Mouse (Mus musculus) erythroblast, embryonic 14.5 days (primary cell): ENCODE measurements around the gene Mcts2. TPM values are rescaled to one million over a fixed set of nuclear protein-coding genes. Genes with fewer than 3 reads are reported as not detected.

Source experiments
- H3K27me3 ChIP-seq: 2 replicates; pipeline ENCODE4 v1.6.1; 2012; ENCODE audit warnings: inconsistent platforms; ENCODE audit not compliant: control insufficient read depth
- H3K36me3 ChIP-seq: 2 replicates; pipeline ENCODE4 v1.6.1; 2012; ENCODE audit warnings: mild to moderate bottlenecking, inconsistent platforms; ENCODE audit not compliant: control insufficient read depth
- H3K4me1 ChIP-seq: 2 replicates; pipeline ENCODE4 v1.6.1; 2012; ENCODE audit warnings: inconsistent platforms; ENCODE audit not compliant: control insufficient read depth
- H3K4me3 ChIP-seq: replicated peaks from 2 replicates; pipeline ENCODE3; 2012; ENCODE audit warnings: moderate library complexity, mild to moderate bottlenecking, inconsistent platforms
- H3K9me3 ChIP-seq: 2 replicates; pipeline ENCODE4 v1.6.1; 2012; ENCODE audit warnings: low read length, inconsistent platforms, mixed read lengths; ENCODE audit not compliant: control insufficient read depth
- GATA1 ChIP-seq: IDR thresholded peaks from 2 replicates; pipeline ENCODE4 v1.6.1; 2012; ENCODE audit warnings: low read length, inconsistent platforms, mixed read lengths
- TAL1 ChIP-seq: IDR thresholded peaks from 3 replicates; pipeline ENCODE4 v1.6.1; 2012; ENCODE audit warnings: low read length, inconsistent platforms, mixed read lengths
- polyA plus RNA-seq: library from polyadenylated mRNA; stranded (reverse); fragments of >175 nt; gene quantifications from 2 replicates; pipeline ENCODE4 v1.2.3, GENCODE M21; 2012

The Mcts2 gene
- polyA plus RNA-seq, 1 experiment = 0.30 TPM

DNA sequence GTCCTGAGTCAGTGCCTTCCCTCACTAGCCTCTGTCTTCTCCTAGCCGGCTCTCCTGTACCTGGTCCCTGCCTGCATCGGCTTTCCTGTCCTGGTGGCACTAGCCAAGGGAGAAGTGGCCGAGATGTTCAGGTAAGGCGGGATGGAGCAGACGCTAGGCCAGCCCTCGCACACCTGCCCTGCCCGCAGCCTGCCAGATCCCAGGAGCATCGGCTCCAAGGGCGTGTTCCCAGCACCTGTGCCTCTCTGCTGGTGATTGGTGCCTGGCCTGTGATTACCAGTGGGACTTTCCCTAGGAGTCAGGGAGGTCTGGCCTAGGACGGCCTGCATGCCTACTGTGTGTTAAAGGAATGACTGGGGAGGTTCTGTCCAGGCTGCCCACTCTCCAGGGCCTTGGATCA lies 13.3 kb downstream of the Mcts2 start:
- no peak overlapping the region for H3K4me3 ChIP-seq
- H3K27me3 ChIP-seq = no peaks in the 10 kb centered on the region
- peaks cover 8% of the 10 kb centered on the region; the same call in 1 of the 2 replicates for H3K9me3 ChIP-seq
- TF ChIP-seq TAL1 (no peak), GATA1 (no peak)
- peaks cover 96% of the 10 kb centered on the region for H3K36me3 ChIP-seq
- peaks cover 7% of the 10 kb centered on the region for H3K4me1 ChIP-seq

DNA sequence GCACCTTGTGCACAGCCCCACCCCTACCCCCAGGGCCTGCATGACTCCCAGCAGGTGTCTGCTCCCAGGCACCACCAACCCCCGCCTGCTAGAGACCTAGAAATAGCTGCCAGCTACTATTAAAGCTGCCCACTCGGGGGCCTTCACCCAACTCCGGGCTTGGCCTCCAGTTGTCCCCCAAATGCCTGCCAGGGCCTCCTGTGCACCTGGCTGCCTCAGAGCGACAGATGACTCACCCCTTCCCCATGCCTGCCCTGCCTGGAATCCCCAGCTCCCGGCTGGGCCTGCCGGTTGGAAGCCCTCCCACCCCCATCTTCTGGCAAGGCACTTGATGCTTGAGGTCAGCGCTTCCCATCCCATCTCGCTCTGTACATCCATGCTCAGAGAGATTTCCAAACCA lies 13.9 kb downstream of the Mcts2 start:
- TF ChIP-seq GATA1 (no peak), TAL1 (no peak)
- H3K27me3 ChIP-seq = no peaks in the 10 kb centered on the region
- H3K36me3 ChIP-seq = peaks cover 96% of the 10 kb centered on the region
- H3K4me3 ChIP-seq = no peak overlapping the region
- peaks cover 7% of the 10 kb centered on the region for H3K4me1 ChIP-seq
- H3K9me3 ChIP-seq = peaks cover 8% of the 10 kb centered on the region; the same call in 1 of the 2 replicates

- H3K27me3 ChIP-seq = no peaks in the 10 kb centered on the region
- no peak for TF ChIP-seq GATA1
- TF ChIP-seq TAL1 = no peak
- peaks cover 83% of the 10 kb centered on the region for H3K36me3 ChIP-seq
- H3K9me3 ChIP-seq = peaks cover 8% of the 10 kb centered on the region; the same call in 1 of the 2 replicates
- H3K4me3 ChIP-seq = no peak overlapping the region
- H3K4me1 ChIP-seq = peaks cover 15% of the 10 kb centered on the region
Observed at GRCm38 (mm10) chr2:152703596-152704255, 16.9 kb downstream of the Mcts2 start.

DNA sequence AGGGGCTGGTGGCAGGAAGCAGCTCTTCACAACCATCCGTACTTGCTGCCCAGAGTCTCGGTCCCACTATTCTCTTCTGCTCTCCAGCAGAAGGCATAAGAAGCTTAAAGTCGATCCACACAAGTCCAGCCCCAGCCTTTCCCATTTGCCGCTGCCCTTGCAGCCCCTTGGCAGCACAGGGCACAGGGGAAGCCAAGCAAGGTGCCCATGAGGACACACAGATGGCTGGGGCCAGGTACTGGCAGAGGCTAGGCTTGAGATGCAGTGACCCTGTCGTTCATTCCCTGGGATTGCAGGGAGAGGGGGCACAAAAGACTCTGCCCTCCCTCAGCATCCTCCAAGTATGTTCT lies 17.4 kb downstream of the Mcts2 start:
- H3K4me1 ChIP-seq = peaks cover 15% of the 10 kb centered on the region
- H3K36me3 ChIP-seq = peaks cover 79% of the 10 kb centered on the region
- no peaks in the 10 kb centered on the region for H3K27me3 ChIP-seq
- peaks cover 8% of the 10 kb centered on the region; the same call in 1 of the 2 replicates for H3K9me3 ChIP-seq
- H3K4me3 ChIP-seq = no peak overlapping the region
- no peak for TF ChIP-seq TAL1
- TF ChIP-seq GATA1 = no peak

- Histone ChIP-seq H3K9me3 (peaks cover 8% of the 10 kb centered on the region; the same call in 1 of the 2 replicates), H3K4me1 (peaks cover 15% of the 10 kb centered on the region), H3K4me3 (no peak overlapping the region), H3K27me3 (no peaks in the 10 kb centered on the region), H3K36me3 (peaks cover 72% of the 10 kb centered on the region)
- TF ChIP-seq TAL1 (no peak), GATA1 (no peak)
Observed at GRCm38 (mm10) chr2:152704811-152705370, 18.1 kb downstream of the Mcts2 start.

- H3K4me3 ChIP-seq = no peak overlapping the region
- H3K4me1 ChIP-seq = peaks cover 15% of the 10 kb centered on the region
- H3K9me3 ChIP-seq = peaks cover 5% of the 10 kb centered on the region; the same call in 1 of the 2 replicates
- TF ChIP-seq GATA1 (no peak), TAL1 (no peak)
- peaks cover 60% of the 10 kb centered on the region for H3K36me3 ChIP-seq
- no peaks in the 10 kb centered on the region for H3K27me3 ChIP-seq
Observed at GRCm38 (mm10) chr2:152705993-152706571, 19.2 kb downstream of the Mcts2 start.

- H3K9me3 ChIP-seq = no peaks in the 10 kb centered on the region
- no peaks in the 10 kb centered on the region for H3K27me3 ChIP-seq
- TF ChIP-seq TAL1 (no peak), GATA1 (no peak)
- peaks cover 49% of the 10 kb centered on the region for H3K36me3 ChIP-seq
- H3K4me1 ChIP-seq = peaks cover 15% of the 10 kb centered on the region
- H3K4me3 ChIP-seq = peak overlapping the region; percentile 39
Observed at GRCm38 (mm10) chr2:152707186-152707585, 20.4 kb downstream of the Mcts2 start.

GRCm38 (mm10) chr2:152707627-152708026 lies 20.8 kb downstream of the Mcts2 start:
- no peaks in the 10 kb centered on the region for H3K27me3 ChIP-seq
- H3K9me3 ChIP-seq = no peaks in the 10 kb centered on the region
- peaks cover 15% of the 10 kb centered on the region for H3K4me1 ChIP-seq
- H3K36me3 ChIP-seq = peaks cover 45% of the 10 kb centered on the region
- H3K4me3 ChIP-seq = peak overlapping the region; percentile 39
- no peak for TF ChIP-seq GATA1
- no peak for TF ChIP-seq TAL1

- Histone ChIP-seq H3K4me1 (peaks cover 15% of the 10 kb centered on the region), H3K27me3 (no peaks in the 10 kb centered on the region), H3K9me3 (no peaks in the 10 kb centered on the region), H3K4me3 (no peak overlapping the region), H3K36me3 (peaks cover 32% of the 10 kb centered on the region)
- TF ChIP-seq TAL1 (no peak), GATA1 (no peak)
Observed at GRCm38 (mm10) chr2:152709066-152709465, 22.2 kb downstream of the Mcts2 start.
